Mouse (Mus musculus): ENCODE results near the gene Tldc1. TPM values are rescaled to one million over a fixed set of nuclear protein-coding genes. Genes with fewer than 3 reads are reported as not detected.

Gene Tldc1
- polyA plus RNA-seq, 1 experiment from 2014 or later = 6.8 TPM

- H3K4me1 ChIP-seq (ENCODE audit: control insufficient read depth, insufficient read depth, low read length) = peaks cover 8% of the 10 kb centered on the region
- DNase-seq (ENCODE audit: low spot score, missing footprints) (no peak), ATAC-seq (ENCODE audit: low FRiP score) (no peak)
- no peak overlapping the region for H3K4me2 ChIP-seq
- H3K36me3 ChIP-seq (ENCODE audit: control insufficient read depth, insufficient read depth, low read length) = no peaks in the 10 kb centered on the region
- H3K27ac ChIP-seq (ENCODE audit: low read depth, low read length) = no peak overlapping the region
- WGBS = 67% methylated on average over 7 of the region's 7 CpGs
- H3K4me3 ChIP-seq (ENCODE audit: low read depth, low read length) = no peak overlapping the region
- H3K27me3 ChIP-seq (ENCODE audit: control insufficient read depth, insufficient read depth, low read length) = no peaks in the 10 kb centered on the region
- no peak overlapping the region for H3K9ac ChIP-seq (ENCODE audit: low read length)
- no peaks in the 10 kb centered on the region for H3K9me3 ChIP-seq (ENCODE audit: control insufficient read depth, low read length)
Observed at GRCm38 (mm10) chr8:119819316-119819715, 41.1 kb upstream of the Tldc1 start.

GRCm38 (mm10) chr8:119817446-119817845 is 39.2 kb upstream of the Tldc1 start:
- DNase-seq (ENCODE audit: low spot score, missing footprints) = no peak
- H3K27me3 ChIP-seq (ENCODE audit: control insufficient read depth, insufficient read depth, low read length) = no peaks in the 10 kb centered on the region
- H3K4me2 ChIP-seq = no peak overlapping the region
- H3K9ac ChIP-seq (ENCODE audit: low read length) = no peak overlapping the region
- no peak overlapping the region for H3K27ac ChIP-seq (ENCODE audit: low read depth, low read length)
- no peaks in the 10 kb centered on the region for H3K36me3 ChIP-seq (ENCODE audit: control insufficient read depth, insufficient read depth, low read length)
- no peak for ATAC-seq (ENCODE audit: low FRiP score)
- no peak overlapping the region for H3K4me3 ChIP-seq (ENCODE audit: low read depth, low read length)
- H3K4me1 ChIP-seq (ENCODE audit: control insufficient read depth, insufficient read depth, low read length) = peaks cover 16% of the 10 kb centered on the region
- 30% methylated on average over 12 of the region's 12 CpGs for WGBS
- H3K9me3 ChIP-seq (ENCODE audit: control insufficient read depth, low read length) = no peaks in the 10 kb centered on the region

GRCm38 (mm10) chr8:119816219-119816618 is 38.0 kb upstream of the Tldc1 start:
- Histone ChIP-seq H3K27me3 (ENCODE audit: control insufficient read depth, insufficient read depth, low read length) (no peaks in the 10 kb centered on the region), H3K27ac (ENCODE audit: low read depth, low read length) (no peak overlapping the region), H3K9me3 (ENCODE audit: control insufficient read depth, low read length) (no peaks in the 10 kb centered on the region), H3K4me2 (no peak overlapping the region), H3K36me3 (ENCODE audit: control insufficient read depth, insufficient read depth, low read length) (no peaks in the 10 kb centered on the region), H3K9ac (ENCODE audit: low read length) (no peak overlapping the region), H3K4me3 (ENCODE audit: low read depth, low read length) (no peak overlapping the region), H3K4me1 (ENCODE audit: control insufficient read depth, insufficient read depth, low read length) (peaks cover 16% of the 10 kb centered on the region)
- no peak for ATAC-seq (ENCODE audit: low FRiP score)
- no peak for DNase-seq (ENCODE audit: low spot score, missing footprints)
- 81% methylated on average over 6 of the region's 6 CpGs for WGBS

GRCm38 (mm10) chr8:119812650-119813431 is 34.6 kb upstream of the Tldc1 start:
- H3K9ac ChIP-seq (ENCODE audit: low read length) = no peak overlapping the region
- H3K9me3 ChIP-seq (ENCODE audit: control insufficient read depth, low read length) = no peaks in the 10 kb centered on the region
- no peaks in the 10 kb centered on the region for H3K36me3 ChIP-seq (ENCODE audit: control insufficient read depth, insufficient read depth, low read length)
- 79% methylated on average over 12 of the region's 12 CpGs for WGBS
- H3K27ac ChIP-seq (ENCODE audit: low read depth, low read length) = no peak overlapping the region
- no peak overlapping the region for H3K4me2 ChIP-seq
- DNase-seq (ENCODE audit: low spot score, missing footprints) (no peak), ATAC-seq (ENCODE audit: low FRiP score) (no peak)
- no peak overlapping the region for H3K4me3 ChIP-seq (ENCODE audit: low read depth, low read length)
- no peaks in the 10 kb centered on the region for H3K27me3 ChIP-seq (ENCODE audit: control insufficient read depth, insufficient read depth, low read length)
- H3K4me1 ChIP-seq (ENCODE audit: control insufficient read depth, insufficient read depth, low read length) = peaks cover 28% of the 10 kb centered on the region

GRCm38 (mm10) chr8:119811925-119812324 is 33.7 kb upstream of the Tldc1 start:
- no peak overlapping the region for H3K9ac ChIP-seq (ENCODE audit: low read length)
- WGBS = 62% methylated on average over 6 of the region's 6 CpGs
- H3K9me3 ChIP-seq (ENCODE audit: control insufficient read depth, low read length) = no peaks in the 10 kb centered on the region
- H3K36me3 ChIP-seq (ENCODE audit: control insufficient read depth, insufficient read depth, low read length) = no peaks in the 10 kb centered on the region
- no peak overlapping the region for H3K4me2 ChIP-seq
- no peak for DNase-seq (ENCODE audit: low spot score, missing footprints)
- peaks cover 26% of the 10 kb centered on the region for H3K4me1 ChIP-seq (ENCODE audit: control insufficient read depth, insufficient read depth, low read length)
- H3K27ac ChIP-seq (ENCODE audit: low read depth, low read length) = no peak overlapping the region
- no peaks in the 10 kb centered on the region for H3K27me3 ChIP-seq (ENCODE audit: control insufficient read depth, insufficient read depth, low read length)
- no peak overlapping the region for H3K4me3 ChIP-seq (ENCODE audit: low read depth, low read length)
- ATAC-seq (ENCODE audit: low FRiP score) = no peak

GRCm38 (mm10) chr8:119810953-119811499 is 32.8 kb upstream of the Tldc1 start:
- 82% methylated on average over 14 of the region's 14 CpGs for WGBS
- H3K4me1 ChIP-seq (ENCODE audit: control insufficient read depth, insufficient read depth, low read length) = peaks cover 26% of the 10 kb centered on the region
- no peak for DNase-seq (ENCODE audit: low spot score, missing footprints)
- no peaks in the 10 kb centered on the region for H3K9me3 ChIP-seq (ENCODE audit: control insufficient read depth, low read length)
- no peak overlapping the region for H3K27ac ChIP-seq (ENCODE audit: low read depth, low read length)
- H3K9ac ChIP-seq (ENCODE audit: low read length) = peak overlapping the region; percentile 12; the same call in 1 of the 2 replicates
- ATAC-seq (ENCODE audit: low FRiP score) = no peak
- no peaks in the 10 kb centered on the region for H3K27me3 ChIP-seq (ENCODE audit: control insufficient read depth, insufficient read depth, low read length)
- no peaks in the 10 kb centered on the region for H3K36me3 ChIP-seq (ENCODE audit: control insufficient read depth, insufficient read depth, low read length)
- H3K4me2 ChIP-seq = no peak overlapping the region
- H3K4me3 ChIP-seq (ENCODE audit: low read depth, low read length) = no peak overlapping the region

- no peak overlapping the region for H3K4me2 ChIP-seq
- DNase-seq (ENCODE audit: low spot score, missing footprints) (peak; percentile 88), ATAC-seq (ENCODE audit: low FRiP score) (peak; percentile 62)
- no peaks in the 10 kb centered on the region for H3K9me3 ChIP-seq (ENCODE audit: control insufficient read depth, low read length)
- no peak overlapping the region for H3K9ac ChIP-seq (ENCODE audit: low read length)
- H3K4me3 ChIP-seq (ENCODE audit: low read depth, low read length) = no peak overlapping the region
- peaks cover 26% of the 10 kb centered on the region for H3K4me1 ChIP-seq (ENCODE audit: control insufficient read depth, insufficient read depth, low read length)
- 41% methylated on average over 23 of the region's 23 CpGs for WGBS
- H3K27me3 ChIP-seq (ENCODE audit: control insufficient read depth, insufficient read depth, low read length) = no peaks in the 10 kb centered on the region
- H3K36me3 ChIP-seq (ENCODE audit: control insufficient read depth, insufficient read depth, low read length) = no peaks in the 10 kb centered on the region
- H3K27ac ChIP-seq (ENCODE audit: low read depth, low read length) = peak overlapping the region; percentile 21; the same call in 1 of the 2 replicates
Observed at GRCm38 (mm10) chr8:119810127-119810868, 32.1 kb upstream of the Tldc1 start.

- Histone ChIP-seq H3K4me2 (no peak overlapping the region), H3K27me3 (ENCODE audit: control insufficient read depth, insufficient read depth, low read length) (no peaks in the 10 kb centered on the region), H3K27ac (ENCODE audit: low read depth, low read length) (no peak overlapping the region), H3K4me1 (ENCODE audit: control insufficient read depth, insufficient read depth, low read length) (peaks cover 26% of the 10 kb centered on the region), H3K36me3 (ENCODE audit: control insufficient read depth, insufficient read depth, low read length) (no peaks in the 10 kb centered on the region), H3K4me3 (ENCODE audit: low read depth, low read length) (no peak overlapping the region), H3K9ac (ENCODE audit: low read length) (no peak overlapping the region), H3K9me3 (ENCODE audit: control insufficient read depth, low read length) (no peaks in the 10 kb centered on the region)
- DNase-seq (ENCODE audit: low spot score, missing footprints) = peak; percentile 84
- ATAC-seq (ENCODE audit: low FRiP score) = peak; percentile 6; the same call in 1 of the 2 replicates
- 95% methylated on average over 9 of the region's 9 CpGs for WGBS
Observed at GRCm38 (mm10) chr8:119809620-119810019, 31.4 kb upstream of the Tldc1 start.

- H3K4me3 ChIP-seq (ENCODE audit: low read depth, low read length) = no peak overlapping the region
- no peaks in the 10 kb centered on the region for H3K27me3 ChIP-seq (ENCODE audit: control insufficient read depth, insufficient read depth, low read length)
- no peak overlapping the region for H3K27ac ChIP-seq (ENCODE audit: low read depth, low read length)
- H3K4me1 ChIP-seq (ENCODE audit: control insufficient read depth, insufficient read depth, low read length) = peaks cover 13% of the 10 kb centered on the region
- no peaks in the 10 kb centered on the region for H3K36me3 ChIP-seq (ENCODE audit: control insufficient read depth, insufficient read depth, low read length)
- no peak overlapping the region for H3K9ac ChIP-seq (ENCODE audit: low read length)
- H3K9me3 ChIP-seq (ENCODE audit: control insufficient read depth, low read length) = no peaks in the 10 kb centered on the region
- 97% methylated on average over 4 of the region's 4 CpGs for WGBS
- no peak for ATAC-seq (ENCODE audit: low FRiP score)
- no peak for DNase-seq (ENCODE audit: low spot score, missing footprints)
- H3K4me2 ChIP-seq = no peak overlapping the region
Observed at GRCm38 (mm10) chr8:119807687-119808086, 29.5 kb upstream of the Tldc1 start.
